Comparison of ENCODE assay signal across 8 mouse cellular contexts in the genomic region with DNA sequence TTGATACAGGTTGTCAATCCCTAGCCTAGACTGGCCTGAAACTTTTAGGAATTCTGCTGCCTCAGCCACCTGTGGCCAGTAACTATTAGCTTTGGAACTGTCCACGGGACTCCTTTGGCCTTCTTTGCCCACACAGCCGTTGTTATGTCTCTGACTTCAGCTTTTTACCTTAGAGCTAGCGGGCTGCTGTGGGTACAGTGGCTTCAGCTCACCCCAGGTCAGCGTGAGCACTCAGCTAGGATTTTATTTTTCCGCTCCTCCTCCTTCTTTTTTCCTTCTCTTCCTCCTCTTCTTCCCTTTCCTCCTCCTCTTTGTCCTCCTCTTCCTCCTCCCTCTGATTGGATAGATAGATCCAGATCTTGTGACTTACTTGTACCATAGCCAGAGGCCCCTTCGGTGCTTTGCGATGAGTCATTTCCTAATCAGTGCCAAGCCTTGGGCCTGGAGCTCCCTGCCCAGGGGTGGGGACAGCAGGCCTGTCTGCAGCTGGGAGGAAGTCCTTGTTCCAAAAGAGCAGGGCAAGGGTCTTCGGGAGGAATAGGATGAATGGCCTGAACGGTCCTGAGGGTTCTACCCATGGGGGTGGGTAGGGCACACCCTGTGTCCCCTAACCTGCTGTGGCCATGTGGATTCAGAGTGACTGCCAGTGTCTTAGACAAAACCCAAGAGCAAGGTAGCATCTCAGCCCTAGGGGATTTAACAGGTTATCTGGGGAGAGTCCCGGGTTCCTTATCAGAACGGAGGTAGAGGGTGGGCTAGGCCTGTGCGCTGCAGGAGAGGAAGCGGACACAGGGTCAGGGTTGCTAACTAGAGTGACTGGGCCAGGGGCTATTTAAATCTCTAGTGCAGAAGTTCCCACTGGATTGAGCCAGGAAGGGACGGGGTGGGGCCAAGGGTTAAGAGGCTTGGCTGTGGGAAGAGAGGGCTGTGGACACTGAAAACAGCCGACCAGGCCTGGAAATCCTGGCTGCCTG. TPM values are rescaled to one million over a fixed set of nuclear protein-coding genes. Genes with fewer than 3 reads are reported as not detected.
A peak's percentile ranks its signal among the peaks of the same experiment; 100 is the strongest.
DNase-seq lines count a peak whose midpoint lies in the region; ATAC-seq and TF ChIP-seq lines count a peak whose summit lies in the region.

No protein-coding gene starts in this region.

- 31% methylated on average over 15 of the region's 15 CpGs for WGBS in lung, embryonic 15.5 days

- no peak overlapping the region for H3K4me3 ChIP-seq in lung, embryonic 15.5 days

- H3K4me2 ChIP-seq in lung, embryonic 15.5 days, result peak overlapping the region; percentile 23; the same call in 1 of the 2 replicates

- in situ Hi-C loops in Patski (cut with MboI; ENCODE audit: low pct_unique_long_range_greater_than_20kb), result loop anchor here (5.0 kb wide), 1 partner anchor 58 kb away; the partner anchor contains the start of gene Tanc1

- no peak for TF ChIP-seq CTCF in Patski (IDR thresholded peaks at IDR 0.05)

- intact Hi-C loops in left cerebral cortex, postnatal 36 days (cut with DNase I), result no loop called here

- no peaks in the 10 kb centered on the region for H3K27me3 ChIP-seq in Patski
- H3K27me3 ChIP-seq in lung, embryonic 15.5 days, result no peaks in the 10 kb centered on the region

- CTCF ChIA-PET in Patski (lab: Charles Lee), result interaction anchor here (0.9 to 1.0 kb wide), 2 partner anchors 19 to 67 kb away, joined by 3 read pairs; no protein-coding TSS in a partner anchor

- no peak overlapping the region for H3K9ac ChIP-seq in lung, embryonic 15.5 days

- H3K27ac ChIP-seq in lung, embryonic 15.5 days, result peak overlapping the region; percentile 84

- no peaks in the 10 kb centered on the region for H3K9me3 ChIP-seq in lung, embryonic 15.5 days

- DNase-seq in cerebellum, postnatal 25 days, result peak; percentile 52 to 61
- DNase-seq in cerebellum, postnatal 4 days (ENCODE audit: low spot score in 2 of 2), result no peak
- peak; percentile 74 for DNase-seq in Patski (ENCODE audit: low read depth, low spot score)
- DNase-seq in gastrocnemius, postnatal 4 days (ENCODE audit: low spot score in 2 of 2), result peak; percentile 33 to 58
- peak; percentile 88 for DNase-seq in kidney, adult 9 months
- DNase-seq in embryo, embryonic 9.5 days (ENCODE audit: extremely low spot score), result no peak
- no peak for DNase-seq in left cerebral cortex, postnatal 36 days (ENCODE audit: low spot score in 2 of 2)

- peaks cover 52% of the 10 kb centered on the region for H3K4me1 ChIP-seq in lung, embryonic 15.5 days

- H3K36me3 ChIP-seq in lung, embryonic 15.5 days, result no peaks in the 10 kb centered on the region

- peak; percentile 81 for ATAC-seq in Patski
- peak; percentile 76 for ATAC-seq in lung, embryonic 15.5 days (ENCODE audit: borderline replicate concordance, extremely low read depth, low FRiP score, low TSS enrichment)

- POLR2A ChIA-PET in Patski (lab: Charles Lee), result interaction anchor here (0.6 to 2.1 kb wide), 3 partner anchors 10 to 59 kb away, joined by 3 to 8 read pairs (median 3); partner anchors contain the start of gene Tanc1

RNA-seq across cellular contexts. Expression of gene Tanc1, which starts 58.5 kb away (rescaled TPM):
- polyA plus RNA-seq in Patski (2021), result 45.3 TPM
- total RNA-seq in gastrocnemius, postnatal 4 days (2021), result 10 to 100 TPM; 19.0 to 20.9 TPM
- polyA plus RNA-seq in lung, embryonic 15.5 days (2015; fragmentation: Nextera tagmentation; extraction: Ambion mirVana), result 30.0 and 33.9 TPM in 2 replicates
- 10 to 100 TPM; 17.7 to 27.5 TPM for total RNA-seq in left cerebral cortex, postnatal 36 days (2021)

Comparison
In these comparisons a context has a peak if more than half of its experiments do, and no peak if none do; other contexts are left out.
1. DNase-seq: peak in cerebellum, postnatal 25 days (2 of 2), Patski (single experiment), gastrocnemius, postnatal 4 days (2 of 2) and kidney, adult 9 months (single experiment); none in cerebellum, postnatal 4 days (0 of 2), embryo, embryonic 9.5 days (single experiment) and left cerebral cortex, postnatal 36 days (0 of 2).